Mouse (Mus musculus) C2C12 (cell line): ENCODE results near the gene Tnip2. TPM values are rescaled to one million over a fixed set of nuclear protein-coding genes. Genes with fewer than 3 reads are reported as not detected.

Experiments used
- H3K27me3 ChIP-seq: one replicate; pipeline ENCODE4 v1.6.1; 2011; ENCODE audit not compliant: control insufficient read depth, insufficient read depth, insufficient read length
- H3K36me3 ChIP-seq: one replicate; pipeline ENCODE4 v1.6.1; 2011; ENCODE audit not compliant: control insufficient read depth, insufficient read depth
- H3K4me3 ChIP-seq: one replicate; pipeline ENCODE4 v1.5.1; 2011; ENCODE audit warnings: mild to moderate bottlenecking, control low read depth; ENCODE audit not compliant: poor library complexity, insufficient read depth, severe bottlenecking
- H3K79me2 ChIP-seq: one replicate; pipeline ENCODE4 v1.6.1; 2011; ENCODE audit not compliant: control insufficient read depth, insufficient read depth
- H3K79me3 ChIP-seq: one replicate; pipeline ENCODE4 v1.6.1; 2011; ENCODE audit warnings: low read depth, control low read depth
- H3ac ChIP-seq: one replicate; pipeline ENCODE3; 2011; ENCODE audit warnings: low read depth; ENCODE audit not compliant: control insufficient read depth, insufficient read length
- CEBPB ChIP-seq: IDR thresholded peaks from one replicate; pipeline ENCODE4 v1.6.1; 2011; ENCODE audit warnings: low read depth, mild to moderate bottlenecking, control low read depth, moderate library complexity
- CTCF ChIP-seq: IDR thresholded peaks from one replicate; pipeline ENCODE4 v1.5.1; 2011; ENCODE audit not compliant: control insufficient read depth, insufficient read depth, insufficient read length
- FOSL1 ChIP-seq: IDR thresholded peaks from one replicate; pipeline ENCODE4 v1.8.0; 2011; ENCODE audit warnings: mild to moderate bottlenecking, low read length; ENCODE audit not compliant: poor library complexity, insufficient read depth, severe bottlenecking
- MAX ChIP-seq: IDR thresholded peaks from one replicate; pipeline ENCODE4 v1.6.1; 2011; ENCODE audit warnings: mild to moderate bottlenecking, control low read depth
- MYOD1 ChIP-seq: IDR thresholded peaks from one replicate; pipeline ENCODE4 v1.6.1; 2011; ENCODE audit warnings: low read depth; ENCODE audit not compliant: control insufficient read depth, insufficient read length
- MYOG ChIP-seq: IDR thresholded peaks from one replicate; pipeline ENCODE4 v1.6.1; 2011; ENCODE audit not compliant: control insufficient read depth, insufficient read length; ENCODE audit errors: extremely low read depth
- USF1 ChIP-seq: IDR thresholded peaks from one replicate; pipeline ENCODE4 v1.6.1; 2011; ENCODE audit warnings: low read depth, mild to moderate bottlenecking, control low read depth, moderate library complexity
- polyA plus RNA-seq: library from polyadenylated mRNA; unstranded; fragments of >200 nt; fragmentation: generic; extraction: Trizol; gene quantifications from one replicate; pipeline ENCODE4 v1.2.1, GENCODE M21; 2012; ENCODE audit warnings: missing spikeins

The Tnip2 gene
- polyA plus RNA-seq, 1 experiment: 9.3 TPM

GRCm38 (mm10) chr5:34520458-34521209, 6.8 kb upstream of the Tnip2 start:
- no peak overlapping the region for H3K4me3 ChIP-seq
- H3ac ChIP-seq: no peak overlapping the region
- no peak for TF ChIP-seq CEBPB
- no peak for TF ChIP-seq CTCF
- TF ChIP-seq FOSL1: no peak
- TF ChIP-seq USF1: no peak
- TF ChIP-seq MYOD1: no peak
- TF ChIP-seq MYOG: no peak
- TF ChIP-seq MAX: no peak

GRCm38 (mm10) chr5:34519389-34519910, 5.7 kb upstream of the Tnip2 start:
- Histone ChIP-seq H3K36me3 (no peaks in the 10 kb centered on the region), H3K79me2 (no peaks in the 10 kb centered on the region), H3K4me3 (no peak overlapping the region), H3K79me3 (no peaks in the 10 kb centered on the region), H3K27me3 (no peaks in the 10 kb centered on the region), H3ac (no peak overlapping the region)
- TF ChIP-seq MYOG: no peak
- TF ChIP-seq MAX: no peak
- TF ChIP-seq USF1: no peak
- TF ChIP-seq CEBPB: no peak
- TF ChIP-seq MYOD1: no peak
- no peak for TF ChIP-seq CTCF
- no peak for TF ChIP-seq FOSL1

More at GRCm38 (mm10) chr5:34520458-34521209, 6.8 kb upstream of the Tnip2 start:
- Histone ChIP-seq H3K36me3 (no peaks in the 10 kb centered on the region), H3K79me2 (no peaks in the 10 kb centered on the region), H3K27me3 (no peaks in the 10 kb centered on the region), H3K79me3 (no peaks in the 10 kb centered on the region)

- no peak overlapping the region for H3K4me3 ChIP-seq
- peaks cover 6% of the 10 kb centered on the region for H3K79me2 ChIP-seq
- no peaks in the 10 kb centered on the region for H3K27me3 ChIP-seq
- H3ac ChIP-seq: no peak overlapping the region
- H3K36me3 ChIP-seq: no peaks in the 10 kb centered on the region
- TF ChIP-seq MYOG (no peak), CTCF (peak; percentile 83), CEBPB (peak; percentile 79), FOSL1 (no peak)
- no peaks in the 10 kb centered on the region for H3K79me3 ChIP-seq
These were observed 4.1 kb upstream of the Tnip2 start for GRCm38 (mm10) chr5:34517913-34518312.

GRCm38 (mm10) chr5:34515096-34515495, 1.3 kb upstream of the Tnip2 start:
- Histone ChIP-seq H3K36me3 (no peaks in the 10 kb centered on the region), H3K4me3 (no peak overlapping the region), H3ac (no peak overlapping the region), H3K79me3 (no peaks in the 10 kb centered on the region), H3K27me3 (no peaks in the 10 kb centered on the region), H3K79me2 (peaks cover 15% of the 10 kb centered on the region)
- TF ChIP-seq MYOD1 (peak; percentile 88), FOSL1 (no peak)

- TF ChIP-seq MYOD1 (no peak), FOSL1 (no peak), CEBPB (no peak), CTCF (no peak)
- H3ac ChIP-seq: no peak overlapping the region
- H3K79me3 ChIP-seq: no peaks in the 10 kb centered on the region
- no peak overlapping the region for H3K4me3 ChIP-seq
- peaks cover 15% of the 10 kb centered on the region for H3K79me2 ChIP-seq
- no peaks in the 10 kb centered on the region for H3K27me3 ChIP-seq
- no peaks in the 10 kb centered on the region for H3K36me3 ChIP-seq
These were observed 401 bp upstream of the Tnip2 start for GRCm38 (mm10) chr5:34514218-34514566.

- peaks cover 15% of the 10 kb centered on the region for H3K79me2 ChIP-seq
- no peak overlapping the region for H3K4me3 ChIP-seq
- no peak overlapping the region for H3ac ChIP-seq
- H3K27me3 ChIP-seq: no peaks in the 10 kb centered on the region
- H3K36me3 ChIP-seq: no peaks in the 10 kb centered on the region
- no peaks in the 10 kb centered on the region for H3K79me3 ChIP-seq
- TF ChIP-seq CTCF (no peak), USF1 (no peak), MAX (no peak), FOSL1 (no peak), MYOD1 (no peak), MYOG (no peak), CEBPB (no peak)
These were observed 1.3 kb downstream of the Tnip2 start for GRCm38 (mm10) chr5:34512486-34512885.
